Mouse (Mus musculus) lung, adult 2 months (tissue): ENCODE results near the gene Scaf1. TPM values are rescaled to one million over a fixed set of nuclear protein-coding genes. Genes with fewer than 3 reads are reported as not detected.
A peak's percentile ranks its signal among the peaks of the same experiment; 100 is the strongest.

Source experiments
- DNase-seq: peaks from one replicate; pipeline ENCODE4 v3.0.0; 2022
- H3K4me1 ChIP-seq: fragments of 200-500 bp; 2 replicates; pipeline ENCODE4 v1.6.1; 2011; ENCODE audit warnings: low read length; ENCODE audit not compliant: control insufficient read depth, insufficient read depth
- H3K4me3 ChIP-seq: fragments of 200-500 bp; replicated peaks from 2 replicates; pipeline ENCODE3; 2011; ENCODE audit warnings: low read depth, mild to moderate bottlenecking, control low read depth, low read length; ENCODE audit errors: extremely low read depth
- CTCF ChIP-seq: fragments of 200-500 bp; IDR thresholded peaks from 2 replicates; pipeline ENCODE4 v1.5.1; 2011; ENCODE audit warnings: mild to moderate bottlenecking, low read length, control low read depth; ENCODE audit not compliant: insufficient read depth
- POLR2A ChIP-seq: fragments of 200-500 bp; IDR thresholded peaks from 2 replicates; pipeline ENCODE4 v1.6.1; 2011; ENCODE audit warnings: low read depth, mild to moderate bottlenecking, control low read depth, low read length, borderline replicate concordance; ENCODE audit errors: extremely low read depth
- WGBS: fragments of 180-500 bp; shearing (Covaris S2); methylation state at CpG from one replicate; pipeline ENCODE4 v1.1.7; 2018; 5-methylcytosine and 5-hydroxymethylcytosine counted together
- polyA plus RNA-seq: library from polyadenylated mRNA; depleted of rRNA; stranded (reverse); fragments of >200 nt; gene quantifications from 2 replicates; pipeline ENCODE4 v1.2.3, GENCODE M21; 2012

The Scaf1 gene
- polyA plus RNA-seq, 1 experiment, result 76.2 TPM

DNA sequence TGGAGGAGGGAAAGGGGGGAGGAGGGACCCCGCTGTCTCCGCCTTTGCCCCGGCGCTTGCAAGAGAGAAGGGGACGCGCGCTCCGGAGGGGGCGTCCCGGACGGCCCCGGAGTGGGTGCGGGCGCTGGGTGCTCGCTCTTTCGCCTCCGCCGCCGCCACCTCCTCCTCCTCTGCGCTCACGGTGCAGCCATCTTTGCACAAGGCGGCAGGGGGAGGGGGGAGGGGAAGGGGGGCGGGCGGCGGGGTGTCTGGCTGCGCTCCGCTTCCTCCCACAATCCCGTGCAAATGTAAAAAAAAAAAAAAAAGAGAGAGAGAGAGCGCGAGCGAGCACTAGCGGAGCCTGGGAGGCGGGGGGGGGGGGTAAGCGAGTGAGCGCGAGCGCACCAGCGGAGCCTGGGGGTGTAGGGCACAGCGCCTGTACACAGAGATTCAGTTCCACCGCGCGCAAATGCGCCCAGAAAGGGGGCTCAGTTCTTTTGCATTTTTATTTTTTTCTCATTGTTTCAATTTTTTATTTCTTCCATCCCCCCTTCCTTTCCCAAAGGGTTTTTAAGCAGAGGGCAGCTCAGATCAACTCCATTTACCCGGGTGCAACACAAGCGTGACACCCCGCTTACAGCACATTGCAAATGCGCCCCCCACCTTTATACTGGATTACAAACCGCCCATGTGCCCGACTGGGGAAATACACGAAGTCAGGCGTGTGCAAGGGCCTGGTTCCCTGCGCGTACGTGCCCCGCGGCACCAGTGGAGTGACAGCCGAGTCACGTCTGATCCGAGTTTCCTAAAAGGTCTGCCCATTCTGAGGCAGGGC lies 37.2 kb upstream of the Scaf1 start:
- H3K4me3 ChIP-seq, result peak overlapping the region; percentile 58
- under 1% methylated on average over 45 of the region's 59 CpGs for WGBS
- H3K4me1 ChIP-seq, result peaks cover 8% of the 10 kb centered on the region
- TF ChIP-seq POLR2A (peak; percentile 45; the same call in 1 of the 2 replicates), CTCF (no peak)
- DNase-seq, result peak; percentile 74

DNA sequence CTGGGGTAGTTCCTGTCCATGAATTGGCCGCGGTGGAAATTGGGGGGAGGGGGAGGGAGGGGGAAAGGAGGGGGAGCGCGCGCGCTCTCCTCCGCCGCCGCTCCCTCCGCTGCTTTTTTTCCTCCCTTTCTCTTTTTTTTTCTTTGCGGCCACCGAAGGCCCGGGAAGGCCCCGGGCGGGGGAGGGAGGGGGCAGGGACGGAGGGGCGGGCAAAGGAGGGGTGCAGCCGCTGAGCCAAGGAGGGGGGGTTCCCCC lies 36.6 kb upstream of the Scaf1 start, which contains the start of gene Prr12:
Gene Prr12, minus strand, starts transcription at position 20 of the 255 bp plus-strand sequence.
- peaks cover 8% of the 10 kb centered on the region for H3K4me1 ChIP-seq
- WGBS, result 0% methylated on average over 11 of the region's 18 CpGs

DNA sequence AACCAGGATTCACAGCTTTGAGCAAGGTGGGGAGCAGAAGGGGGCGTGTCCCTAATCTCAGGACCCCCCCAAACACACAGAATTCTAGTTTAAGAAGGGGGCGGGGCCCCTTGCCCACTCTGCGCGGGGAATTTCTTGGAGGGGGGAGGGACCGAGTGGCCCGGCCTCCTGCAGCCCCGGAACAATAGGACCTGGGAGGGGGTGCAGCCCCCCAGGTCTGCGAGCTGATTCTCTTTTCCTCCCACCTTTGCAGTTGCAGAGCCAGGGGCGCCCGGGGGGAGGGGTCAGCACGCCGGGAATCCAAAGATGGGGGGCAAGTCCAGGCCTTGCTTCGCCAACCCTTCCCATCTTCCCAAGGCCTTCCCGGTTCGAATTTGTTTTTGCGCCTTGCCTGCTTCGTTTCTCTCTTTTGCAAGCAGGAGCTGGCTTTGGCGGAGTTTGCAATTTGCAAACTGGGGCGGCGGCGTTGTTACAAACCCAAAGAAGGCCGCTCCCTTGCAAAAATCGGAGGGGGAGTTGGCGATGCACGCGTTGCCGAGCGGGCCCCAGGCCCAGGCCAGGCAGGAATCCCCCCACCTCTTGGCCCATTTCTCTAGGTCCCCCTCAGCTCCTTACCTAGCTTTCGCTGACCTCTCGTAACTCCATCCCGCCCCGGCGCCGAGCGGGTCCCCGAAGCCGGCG lies 36.2 kb upstream of the Scaf1 start:
- TF ChIP-seq CTCF (no peak), POLR2A (no peak)
- Histone ChIP-seq H3K4me3 (peak overlapping the region; percentile 58), H3K4me1 (peaks cover 8% of the 10 kb centered on the region)
- under 1% methylated on average over 38 of the region's 38 CpGs for WGBS
- DNase-seq, result peak; percentile 54

More for the DNA sequence above, 36.6 kb upstream of the Scaf1 start, which contains the start of gene Prr12:
- peak within 1 kb of the TSS; percentile 58 for H3K4me3 ChIP-seq
- DNase-seq, result no peak
- TF ChIP-seq POLR2A (no peak), CTCF (no peak)

DNA sequence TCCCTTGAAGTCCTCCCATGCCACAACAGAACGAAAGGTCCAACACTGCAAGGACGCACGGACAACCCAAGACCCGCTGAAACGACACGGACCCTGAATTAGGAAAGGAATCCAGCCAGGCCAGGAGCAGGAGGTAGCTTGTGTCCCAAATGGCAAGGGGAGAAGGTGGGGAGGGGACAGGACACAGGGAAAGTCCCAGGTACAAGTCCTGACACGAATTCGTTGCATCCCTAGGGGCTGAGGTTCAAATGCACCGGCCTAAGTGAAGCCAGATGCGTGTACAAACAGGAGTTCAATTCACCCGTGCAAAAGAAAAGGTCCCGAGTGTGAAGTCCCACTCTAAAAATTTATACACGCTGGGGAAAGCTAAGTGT lies 35.4 kb upstream of the Scaf1 start:
- peak overlapping the region; percentile 25 for H3K4me3 ChIP-seq
- TF ChIP-seq CTCF (no peak), POLR2A (no peak)
- H3K4me1 ChIP-seq, result peaks cover 8% of the 10 kb centered on the region
- 13% methylated on average over 13 of the region's 13 CpGs for WGBS
- DNase-seq, result no peak

DNA sequence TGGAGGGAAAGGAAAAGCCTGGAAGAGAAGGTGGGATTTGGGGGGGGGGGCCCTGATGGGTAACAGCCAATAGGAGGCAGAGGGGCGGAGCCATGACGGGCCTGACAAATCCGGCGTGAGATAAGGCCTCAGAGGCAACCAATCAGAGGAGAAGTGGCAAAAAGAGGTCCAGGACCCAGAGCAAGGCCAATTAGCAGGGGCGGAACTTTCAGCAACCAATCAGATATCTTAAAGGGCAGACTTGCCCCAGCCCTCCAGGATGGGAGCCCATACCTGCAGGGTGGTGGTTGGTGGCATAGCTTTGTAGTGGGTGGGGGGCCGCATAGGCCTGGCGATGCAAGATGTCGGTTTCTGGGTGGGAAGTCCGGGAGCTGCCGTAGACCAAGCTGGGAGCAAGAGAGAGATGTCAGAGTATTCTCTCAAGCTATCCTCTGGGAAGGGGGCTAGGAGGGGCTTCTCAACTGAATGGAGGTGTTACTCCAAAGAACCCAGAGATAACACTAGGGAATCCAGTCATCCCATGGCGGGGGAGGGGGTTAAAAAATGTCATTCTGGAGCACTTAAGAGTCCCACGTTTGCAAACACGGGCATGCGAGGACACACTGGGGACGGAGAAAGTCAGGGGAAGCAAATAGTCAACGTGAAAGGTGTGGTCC lies 34.9 kb upstream of the Scaf1 start:
- TF ChIP-seq POLR2A, result no peak
- no peak for TF ChIP-seq CTCF
- WGBS, result 28% methylated on average over 16 of the region's 16 CpGs

DNA sequence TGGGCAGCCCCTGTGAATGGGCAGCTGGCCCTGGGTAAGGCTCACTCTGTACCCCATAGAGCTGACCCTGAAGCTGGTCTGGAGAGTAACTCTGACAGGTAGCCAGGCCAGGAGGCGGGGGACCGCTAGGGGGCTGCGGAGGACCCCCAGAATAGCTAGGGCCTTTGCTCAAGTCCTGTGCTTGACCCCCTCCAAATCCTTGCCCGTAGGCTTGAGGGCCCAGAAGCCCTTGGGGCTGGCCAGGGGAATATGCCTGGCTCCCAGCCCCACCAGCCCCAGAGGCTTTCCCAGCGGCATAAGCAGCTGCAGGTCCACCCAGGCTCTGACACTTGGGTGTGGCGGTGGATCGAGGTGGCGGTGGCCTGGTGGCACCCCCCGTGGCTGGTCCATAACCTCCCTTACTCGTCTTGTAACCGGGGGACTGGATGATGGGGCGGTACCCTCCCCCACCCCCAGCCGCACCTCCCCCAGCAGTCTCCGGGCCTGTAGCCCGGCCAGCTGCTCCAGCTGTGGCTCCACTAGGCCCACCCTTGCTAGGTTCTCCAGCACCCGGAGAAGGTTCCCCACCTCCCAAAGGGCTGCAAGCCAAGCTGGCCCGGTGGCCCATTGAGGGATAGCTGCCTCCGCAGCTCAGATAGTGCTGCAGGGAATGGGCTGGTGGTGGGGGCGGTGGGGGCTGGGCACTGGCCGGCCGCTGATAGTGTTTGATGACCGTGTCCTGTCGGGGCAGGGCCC lies 32.9 kb upstream of the Scaf1 start:
- H3K4me3 ChIP-seq, result no peak overlapping the region
- H3K4me1 ChIP-seq, result peaks cover 8% of the 10 kb centered on the region
- no peak for DNase-seq
- WGBS, result 86% methylated on average over 23 of the region's 23 CpGs
- no peak for TF ChIP-seq POLR2A
- TF ChIP-seq CTCF, result no peak

More for the DNA sequence above, 34.9 kb upstream of the Scaf1 start:
- peaks cover 8% of the 10 kb centered on the region for H3K4me1 ChIP-seq
- peak; percentile 31 for DNase-seq
- H3K4me3 ChIP-seq, result peak overlapping the region; percentile 25

DNA sequence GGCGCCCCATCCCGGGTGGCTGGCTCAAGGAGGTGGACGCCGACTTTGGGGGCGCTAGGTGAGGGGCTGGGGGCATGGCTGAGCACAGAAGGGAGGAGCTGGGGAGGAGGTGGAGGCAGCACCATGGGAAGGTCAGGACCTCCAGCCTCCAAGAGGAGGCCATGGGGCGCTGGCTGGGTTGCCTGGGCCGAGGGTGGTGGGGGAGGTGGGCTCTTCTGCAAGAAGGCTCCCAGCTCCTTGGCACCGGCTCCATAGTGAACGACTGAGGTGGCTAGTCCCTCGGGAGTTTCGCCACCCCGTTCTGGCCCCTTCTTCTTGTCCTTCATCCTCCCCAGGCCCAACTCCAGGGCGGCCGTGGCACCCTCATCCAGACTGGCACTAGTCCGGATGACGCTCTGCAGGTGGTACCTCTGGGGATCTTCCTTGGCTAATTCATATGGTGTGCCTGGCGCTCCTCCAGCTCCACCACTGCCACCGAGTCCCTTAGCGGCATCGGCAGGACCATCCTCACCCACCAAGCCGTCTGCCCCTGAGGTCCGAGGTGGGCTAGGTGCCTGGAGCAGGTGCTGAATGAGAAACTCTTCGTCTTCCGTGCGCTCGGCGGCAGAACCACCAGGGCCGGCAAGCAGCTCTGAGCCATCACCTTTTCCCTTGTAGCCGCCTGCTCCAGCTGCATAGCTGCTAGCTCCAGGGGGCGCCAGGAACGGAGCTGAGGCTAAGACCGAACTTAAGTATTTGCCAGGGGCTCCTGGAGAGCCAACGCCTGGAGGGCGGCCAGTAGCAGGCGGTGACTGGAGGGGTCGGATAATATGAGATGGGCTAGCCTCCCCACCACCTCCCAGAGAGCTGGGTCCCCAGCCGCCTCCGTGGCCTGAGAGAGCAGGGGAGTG lies 32.1 kb upstream of the Scaf1 start:
- Histone ChIP-seq H3K4me1 (peaks cover 8% of the 10 kb centered on the region), H3K4me3 (no peak overlapping the region)
- no peak for DNase-seq
- WGBS, result 85% methylated on average over 38 of the region's 38 CpGs
- TF ChIP-seq POLR2A, result no peak
- TF ChIP-seq CTCF, result no peak

DNA sequence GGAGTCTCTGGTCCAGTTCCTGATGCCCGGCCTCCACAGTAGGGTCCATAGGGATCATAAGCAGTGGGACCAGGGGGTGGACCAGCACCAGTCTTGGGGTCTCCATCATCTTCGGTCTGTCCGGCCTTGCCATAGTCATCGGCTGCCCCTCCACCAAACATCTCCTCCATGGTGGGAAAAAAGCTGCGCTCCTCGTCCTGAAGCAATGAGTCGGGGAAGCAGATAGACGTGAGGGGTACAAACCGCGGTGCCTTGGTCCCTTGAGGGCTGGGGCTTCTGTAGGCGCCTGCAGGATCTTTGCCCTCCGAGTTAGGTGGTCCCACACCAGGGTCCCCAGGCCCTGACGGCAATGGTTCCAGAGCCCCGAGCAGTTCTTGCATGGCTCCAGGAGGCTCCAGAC lies 31.3 kb upstream of the Scaf1 start:
- no peak for DNase-seq
- 96% methylated on average over 14 of the region's 14 CpGs for WGBS

More for the DNA sequence above, 31.3 kb upstream of the Scaf1 start:
- Histone ChIP-seq H3K4me1 (peaks cover 8% of the 10 kb centered on the region), H3K4me3 (no peak overlapping the region)
- TF ChIP-seq POLR2A (no peak), CTCF (no peak)
